Mouse (Mus musculus) olfactory bulb, adult 2 months (tissue): ENCODE data around the gene Arf5. TPM values are rescaled to one million over a fixed set of nuclear protein-coding genes. Genes with fewer than 3 reads are reported as not detected.

Source experiments
- H3K27ac ChIP-seq: fragments of 200-500 bp; 2 replicates; pipeline ENCODE4 v1.5.1; 2012; ENCODE audit warnings: low read depth, low read length; ENCODE audit not compliant: insufficient read depth
- H3K4me1 ChIP-seq: fragments of 200-500 bp; 2 replicates; pipeline ENCODE4 v1.6.1; 2012; ENCODE audit warnings: low read length; ENCODE audit not compliant: control insufficient read depth, insufficient read depth
- H3K4me3 ChIP-seq: fragments of 200-500 bp; 2 replicates; pipeline ENCODE4 v1.5.1; 2012; ENCODE audit warnings: mild to moderate bottlenecking, low read depth, low read length, moderate library complexity; ENCODE audit not compliant: insufficient read depth
- CTCF ChIP-seq: fragments of 200-500 bp; IDR thresholded peaks from 2 replicates; pipeline ENCODE4 v1.5.1; 2012; ENCODE audit warnings: low read depth, mild to moderate bottlenecking, low read length, moderate library complexity; ENCODE audit not compliant: insufficient read depth
- POLR2A ChIP-seq: fragments of 200-500 bp; IDR thresholded peaks from 2 replicates; pipeline ENCODE4 v1.6.1; 2012; ENCODE audit warnings: mild to moderate bottlenecking, low read depth, low read length, moderate library complexity; ENCODE audit not compliant: insufficient read depth
- WGBS: fragments of 180-500 bp; shearing (Covaris S2); methylation state at CpG from one replicate; pipeline ENCODE4 v1.1.7; 2018; 5-methylcytosine and 5-hydroxymethylcytosine counted together
- polyA plus RNA-seq: library from polyadenylated mRNA; stranded (reverse); fragments of >200 nt; gene quantifications from 2 replicates; pipeline ENCODE4 v1.2.4, GENCODE M21; 2012; ENCODE audit warnings: low replicate concordance; ENCODE audit not compliant: missing spikeins, insufficient read depth, insufficient read length

Gene Arf5
- polyA plus RNA-seq, 1 experiment = not detected

- Histone ChIP-seq H3K27ac (no peak overlapping the region), H3K4me3 (no peak overlapping the region), H3K4me1 (no peaks in the 10 kb centered on the region)
- WGBS = 86% methylated on average over 9 of the region's 9 CpGs
- TF ChIP-seq CTCF (no peak), POLR2A (no peak)
Observed at GRCm38 (mm10) chr6:28410053-28410452, 13.3 kb upstream of the Arf5 start.

GRCm38 (mm10) chr6:28411236-28411635, 12.1 kb upstream of the Arf5 start:
- WGBS = 75% methylated on average over 2 of the region's 2 CpGs
- TF ChIP-seq CTCF (no peak), POLR2A (no peak)
- no peaks in the 10 kb centered on the region for H3K4me1 ChIP-seq

GRCm38 (mm10) chr6:28416981-28417380, 6.4 kb upstream of the Arf5 start:
- no peak overlapping the region for H3K4me3 ChIP-seq
- TF ChIP-seq POLR2A = no peak
- TF ChIP-seq CTCF = no peak
- H3K27ac ChIP-seq = no peak overlapping the region
- peaks cover 26% of the 10 kb centered on the region for H3K4me1 ChIP-seq
- WGBS = 63% methylated on average over 4 of the region's 4 CpGs

More at GRCm38 (mm10) chr6:28411236-28411635, 12.1 kb upstream of the Arf5 start:
- Histone ChIP-seq H3K27ac (no peak overlapping the region), H3K4me3 (no peak overlapping the region)

- no peak overlapping the region for H3K27ac ChIP-seq
- no peak overlapping the region for H3K4me3 ChIP-seq
- TF ChIP-seq CTCF (no peak), POLR2A (no peak)
- WGBS = 59% methylated on average over 14 of the region's 14 CpGs
- H3K4me1 ChIP-seq = peaks cover 26% of the 10 kb centered on the region
Observed at GRCm38 (mm10) chr6:28418449-28418848, 4.9 kb upstream of the Arf5 start.

- TF ChIP-seq CTCF (no peak), POLR2A (no peak)
- no peak overlapping the region for H3K4me3 ChIP-seq
- H3K27ac ChIP-seq = no peak overlapping the region
- WGBS = 55% methylated on average over 2 of the region's 2 CpGs
- peaks cover 31% of the 10 kb centered on the region for H3K4me1 ChIP-seq
Observed at GRCm38 (mm10) chr6:28419673-28420072, 3.7 kb upstream of the Arf5 start.

GRCm38 (mm10) chr6:28420361-28420760, 3.0 kb upstream of the Arf5 start:
- 81% methylated on average over 17 of the region's 17 CpGs for WGBS
- Histone ChIP-seq H3K4me3 (peak overlapping the region; percentile 88), H3K4me1 (peaks cover 36% of the 10 kb centered on the region), H3K27ac (no peak overlapping the region)
- TF ChIP-seq CTCF = no peak
- no peak for TF ChIP-seq POLR2A

- Histone ChIP-seq H3K27ac (no peak overlapping the region), H3K4me1 (peaks cover 39% of the 10 kb centered on the region), H3K4me3 (peak overlapping the region; percentile 88)
- TF ChIP-seq POLR2A (no peak), CTCF (no peak)
- 21% methylated on average over 13 of the region's 13 CpGs for WGBS
Observed at GRCm38 (mm10) chr6:28420865-28421264, 2.5 kb upstream of the Arf5 start.

- under 1% methylated on average over 27 of the region's 27 CpGs for WGBS
- TF ChIP-seq CTCF (peak; percentile 56; the same call in 1 of the 2 replicates), POLR2A (peak; percentile 54)
- peaks cover 39% of the 10 kb centered on the region for H3K4me1 ChIP-seq
Observed at GRCm38 (mm10) chr6:28421469-28422000, 1.8 kb upstream of the Arf5 start.

GRCm38 (mm10) chr6:28422651-28423290, 589 bp upstream of the Arf5 start:
- Histone ChIP-seq H3K4me3 (no peak overlapping the region), H3K4me1 (peaks cover 37% of the 10 kb centered on the region), H3K27ac (no peak overlapping the region; the same call in 1 of the 2 replicates)
- WGBS = 67% methylated on average over 15 of the region's 15 CpGs
- no peak for TF ChIP-seq CTCF
- no peak for TF ChIP-seq POLR2A

More at GRCm38 (mm10) chr6:28421469-28422000, 1.8 kb upstream of the Arf5 start:
- Histone ChIP-seq H3K4me3 (peak overlapping the region; percentile 88), H3K27ac (0 out of 2 replicates have a peak overlapping the region, but pooled peaks have one; percentile 12)
